Mouse (Mus musculus) kidney, embryonic 14.5 days (tissue): Measurements from ENCODE around the gene Gm5934. TPM values are rescaled to one million over a fixed set of nuclear protein-coding genes. Genes with fewer than 3 reads are reported as not detected.
"Not testable (repeated sequence)": the region's sequence is repeated elsewhere in the genome, so short reads cannot be mapped to it uniquely, and the experiment has no call there.

Experiments used
- ATAC-seq: fragments of 200-750 bp; cut with Nextera tagmentation; 2 replicates; pipeline ENCODE4 v1.8.0; 2017; ENCODE audit warnings: moderate number of reproducible peaks, mild to moderate bottlenecking, moderate TSS enrichment, moderate library complexity; ENCODE audit not compliant: low FRiP score, low TSS enrichment
- H3K27ac ChIP-seq: fragments of 300-500 bp; sonication (generic); 2 replicates; pipeline ENCODE4 v1.5.1; 2014; ENCODE audit warnings: low read depth, mild to moderate bottlenecking, low read length, moderate library complexity, mixed read lengths
- H3K27me3 ChIP-seq: fragments of 300-500 bp; sonication (generic); 2 replicates; pipeline ENCODE4 v1.6.1; 2014; ENCODE audit warnings: mild to moderate bottlenecking, low read length; ENCODE audit not compliant: control insufficient read depth, insufficient read depth
- H3K36me3 ChIP-seq: fragments of 300-500 bp; sonication (generic); 2 replicates; pipeline ENCODE4 v1.6.1; 2014; ENCODE audit warnings: low read length, mixed read lengths; ENCODE audit not compliant: control insufficient read depth, insufficient read depth
- H3K4me1 ChIP-seq: fragments of 300-500 bp; sonication (generic); 2 replicates; pipeline ENCODE4 v1.6.1; 2014; ENCODE audit warnings: low read length, mixed read lengths; ENCODE audit not compliant: control insufficient read depth, insufficient read depth
- H3K4me2 ChIP-seq: fragments of 300-500 bp; sonication (generic); replicated peaks from 2 replicates; pipeline ENCODE4 v1.6.1; 2014; ENCODE audit warnings: low read depth, mild to moderate bottlenecking, low read length
- H3K4me3 ChIP-seq: fragments of 300-500 bp; sonication (generic); 2 replicates; pipeline ENCODE4 v1.5.1; 2014; ENCODE audit warnings: mild to moderate bottlenecking, low read length
- H3K9ac ChIP-seq: fragments of 300-500 bp; sonication (generic); 2 replicates; pipeline ENCODE4 v1.6.1; 2014; ENCODE audit warnings: low read depth, mild to moderate bottlenecking, low read length, moderate library complexity
- H3K9me3 ChIP-seq: fragments of 300-500 bp; sonication (generic); 2 replicates; pipeline ENCODE4 v1.6.1; 2016; ENCODE audit warnings: low read length; ENCODE audit not compliant: control insufficient read depth
- WGBS: fragments of 180-500 bp; shearing (Covaris S2); extraction: QIAGEN DNeasy Blood & Tissue Kit; methylation state at CpG from one replicate; pipeline ENCODE4 v1.1.7; 2014; 5-methylcytosine and 5-hydroxymethylcytosine counted together
- polyA plus RNA-seq: library from polyadenylated mRNA; unstranded; fragments of >200 nt; fragmentation: Nextera tagmentation; extraction: Ambion mirVana; gene quantifications from 2 replicates; pipeline ENCODE4 v1.2.1, GENCODE M21; 2014

Gene Gm5934
- polyA plus RNA-seq = not detected in 2 replicates

DNA sequence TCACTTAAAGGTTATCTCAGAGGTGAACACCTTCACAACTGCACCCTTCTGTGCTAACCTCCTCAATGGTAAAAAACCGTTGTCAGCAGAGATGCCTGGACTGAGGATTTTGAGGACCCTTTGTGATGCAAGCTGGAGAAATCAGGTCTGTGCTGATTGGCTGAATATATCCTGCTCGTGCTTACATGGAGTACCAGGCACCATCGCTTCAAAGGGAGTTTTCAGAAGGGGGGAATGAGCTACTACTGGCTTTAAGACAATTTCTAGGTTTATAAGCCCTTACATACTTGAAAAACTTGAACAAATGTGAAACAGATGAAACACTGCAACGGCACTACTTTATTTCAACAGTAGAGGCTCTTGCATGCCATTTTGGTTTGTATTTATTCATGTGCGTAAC, at the start of gene Gm5934:
Gm5934 (minus strand) TSS at position 101 of the 400 bp plus-strand sequence.
- H3K9ac ChIP-seq, H3K27ac ChIP-seq, H3K4me1 ChIP-seq, H3K27me3 ChIP-seq, H3K4me3 ChIP-seq, H3K9me3 ChIP-seq, H3K36me3 ChIP-seq, ATAC-seq, H3K4me2 ChIP-seq: not testable (repeated sequence)
- 81% methylated on average over 5 of the region's 5 CpGs for WGBS

Other genes with a start within 250 kb of the Gm5934 start
- not detected in 2 replicates for gene Gm4297, start 74.1 kb upstream of the Gm5934 start, polyA plus RNA-seq